ENCODE assay signal across 8 mouse cellular contexts in the genomic region with DNA sequence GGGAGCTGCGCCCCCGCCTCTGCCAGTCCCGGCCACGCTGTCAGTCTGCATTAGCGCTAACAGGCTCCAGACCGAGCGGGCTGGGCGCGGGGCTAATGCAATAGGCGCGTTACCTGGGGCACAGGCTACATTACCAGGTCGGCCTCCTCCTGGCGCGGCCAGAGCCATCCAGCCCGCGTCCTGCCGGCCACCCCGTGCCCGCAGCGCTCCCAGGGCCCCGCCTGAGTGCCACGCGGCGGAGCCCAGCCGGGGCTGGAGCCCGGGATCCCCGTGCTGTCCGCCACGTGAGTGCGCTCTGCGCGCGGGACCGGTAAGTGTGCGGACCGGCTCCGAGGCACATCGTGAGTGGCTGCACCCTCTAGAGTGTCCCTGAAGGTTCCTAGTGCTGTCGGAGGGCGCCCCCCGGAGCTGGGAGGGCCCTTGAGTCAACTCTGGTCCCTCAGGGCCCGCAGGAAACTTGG. TPM values are rescaled to one million over a fixed set of nuclear protein-coding genes. Genes with fewer than 3 reads are reported as not detected.
DNase-seq lines count a peak whose midpoint lies in the region; ATAC-seq and TF ChIP-seq lines count a peak whose summit lies in the region.

No protein-coding gene starts in this region.

- no peak for TF ChIP-seq CTCF in cerebellum, adult 2 months (IDR thresholded peaks at IDR 0.05; ENCODE audit: borderline replicate concordance, insufficient read depth, low read depth, low read length)
- TF ChIP-seq CTCF in E14TG2a.4 (conservative IDR thresholded peaks at IDR 0.05; ENCODE audit: low read length), result no peak

- no peak overlapping the region for H3K27ac ChIP-seq in cerebellum, adult 2 months (ENCODE audit: insufficient read depth, low read length)
- no peak overlapping the region for H3K27ac ChIP-seq in forebrain, embryonic 12.5 days
- H3K27ac ChIP-seq in limb, embryonic 10.5 days, result peak overlapping the region; percentile 61
- no peak overlapping the region for H3K27ac ChIP-seq in stomach, embryonic 15.5 days

- peaks cover 2% of the 10 kb centered on the region; the same call in 1 of the 2 replicates for H3K27me3 ChIP-seq in cerebellum, adult 2 months (ENCODE audit: control insufficient read depth, insufficient read depth, low read length)
- peaks cover 80% of the 10 kb centered on the region for H3K27me3 ChIP-seq in E14TG2a.4 (ENCODE audit: insufficient read depth, low read length)
- peaks cover 67% of the 10 kb centered on the region for H3K27me3 ChIP-seq in forebrain, embryonic 12.5 days
- peaks cover 76% of the 10 kb centered on the region for H3K27me3 ChIP-seq in limb, embryonic 10.5 days (ENCODE audit: low read depth, poor library complexity, severe bottlenecking)
- peaks cover 58% of the 10 kb centered on the region for H3K27me3 ChIP-seq in stomach, embryonic 15.5 days (replicated peaks)

- no peaks in the 10 kb centered on the region for H3K36me3 ChIP-seq in E14TG2a.4 (ENCODE audit: insufficient read depth, low read length)
- no peaks in the 10 kb centered on the region for H3K36me3 ChIP-seq in forebrain, embryonic 12.5 days (replicated peaks)
- no peaks in the 10 kb centered on the region for H3K36me3 ChIP-seq in limb, embryonic 10.5 days
- H3K36me3 ChIP-seq in stomach, embryonic 15.5 days, result no peaks in the 10 kb centered on the region

- H3K9ac ChIP-seq in forebrain, embryonic 12.5 days, result peak overlapping the region; percentile 29; the same call in 1 of the 2 replicates
- no peak overlapping the region for H3K9ac ChIP-seq in stomach, embryonic 15.5 days

- ATAC-seq in forebrain, embryonic 12.5 days (ENCODE audit: low FRiP score), result no peak
- ATAC-seq in stomach, embryonic 15.5 days (ENCODE audit: insufficient read depth, low FRiP score, low read depth), result no peak

- H3K4me3 ChIP-seq in cerebellum, adult 2 months (replicated peaks; ENCODE audit: insufficient read depth, low read depth, low read length), result no peak overlapping the region
- H3K4me3 ChIP-seq in E14TG2a.4 (replicated peaks; ENCODE audit: low read length), result peak overlapping the region; percentile 79
- H3K4me3 ChIP-seq in forebrain, embryonic 12.5 days (replicated peaks), result peak overlapping the region; percentile 42
- peak overlapping the region; percentile 60 for H3K4me3 ChIP-seq in limb, embryonic 10.5 days
- H3K4me3 ChIP-seq in stomach, embryonic 15.5 days (replicated peaks), result peak overlapping the region; percentile 32

- TF ChIP-seq POLR2A in cerebellum, adult 2 months (IDR thresholded peaks at IDR 0.05; ENCODE audit: borderline replicate concordance, insufficient read depth, low read length), result no peak

- under 1% methylated on average over 42 of the region's 42 CpGs for WGBS in cerebellum, adult 2 months
- 1% methylated on average over 42 of the region's 42 CpGs for WGBS in forebrain, embryonic 12.5 days
- WGBS in limb, embryonic 10.5 days, result under 1% methylated on average over 42 of the region's 42 CpGs
- under 1% methylated on average over 42 of the region's 42 CpGs for WGBS in stomach, embryonic 15.5 days

- peak overlapping the region; percentile 66 for H3K4me2 ChIP-seq in forebrain, embryonic 12.5 days
- H3K4me2 ChIP-seq in stomach, embryonic 15.5 days, result peak overlapping the region; percentile 72

- H3K9me3 ChIP-seq in E14TG2a.4 (ENCODE audit: low read length), result no peaks in the 10 kb centered on the region
- no peaks in the 10 kb centered on the region for H3K9me3 ChIP-seq in forebrain, embryonic 12.5 days
- no peaks in the 10 kb centered on the region for H3K9me3 ChIP-seq in limb, embryonic 10.5 days (replicated peaks)
- H3K9me3 ChIP-seq in stomach, embryonic 15.5 days, result no peaks in the 10 kb centered on the region

- peak; percentile 13 to 29 for DNase-seq in cerebellum, postnatal 10 days
- DNase-seq in cerebellum, adult 2 months, result no peak
- DNase-seq in limb, embryonic 10.5 days (ENCODE audit: low spot score), result peak; percentile 56
- no peak for DNase-seq in layer of hippocampus, adult 9-11 months
- no peak for DNase-seq in thymus, postnatal 25 days

- H3K4me1 ChIP-seq in cerebellum, adult 2 months (ENCODE audit: control insufficient read depth, insufficient read depth, low read length), result no peaks in the 10 kb centered on the region; the same call in 1 of the 2 replicates
- H3K4me1 ChIP-seq in E14TG2a.4 (replicated peaks; ENCODE audit: low read depth, low read length), result peaks cover 9% of the 10 kb centered on the region
- peaks cover 14% of the 10 kb centered on the region for H3K4me1 ChIP-seq in forebrain, embryonic 12.5 days
- H3K4me1 ChIP-seq in limb, embryonic 10.5 days, result peaks cover 15% of the 10 kb centered on the region
- H3K4me1 ChIP-seq in stomach, embryonic 15.5 days, result no peaks in the 10 kb centered on the region

RNA-seq across cellular contexts. Expression of a gene that starts 0.6 kb away (rescaled TPM):
- 2.0 and 3.0 TPM in 2 replicates for polyA plus RNA-seq in cerebellum, adult 2 months (2012; rRNA removed)
- 0.03 TPM in 1 of 2 replicates, not detected in the other for polyA plus RNA-seq in forebrain, embryonic 12.5 days (2016; fragmentation: Nextera tagmentation; extraction: Ambion mirVana)
- 0.13 and 0.15 TPM in 2 replicates for polyA plus RNA-seq in limb, embryonic 10.5 days (2016; fragmentation: Nextera tagmentation; extraction: Ambion mirVana)
- 0.27 and 0.77 TPM in 2 replicates for polyA plus RNA-seq in stomach, embryonic 15.5 days (2015; fragmentation: Nextera tagmentation; extraction: Ambion mirVana)

RNA-seq across cellular contexts. Expression of a gene that starts 59.3 kb away (rescaled TPM):
- 0.39 and 0.46 TPM in 2 replicates for polyA plus RNA-seq in cerebellum, adult 2 months (2012; rRNA removed)
- 0.26 TPM in 1 of 2 replicates, not detected in the other for polyA plus RNA-seq in forebrain, embryonic 12.5 days (2016; fragmentation: Nextera tagmentation; extraction: Ambion mirVana)
- polyA plus RNA-seq in limb, embryonic 10.5 days (2016; fragmentation: Nextera tagmentation; extraction: Ambion mirVana), result 0.43 and 0.49 TPM in 2 replicates
- 3.8 and 7.5 TPM in 2 replicates for polyA plus RNA-seq in stomach, embryonic 15.5 days (2015; fragmentation: Nextera tagmentation; extraction: Ambion mirVana)

Comparison
In these comparisons a context has a peak if more than half of its experiments do, and no peak if none do; other contexts are left out.
1. DNase-seq: peak in cerebellum, postnatal 10 days (2 of 2) and limb, embryonic 10.5 days (single experiment); none in cerebellum, adult 2 months (0 of 2), layer of hippocampus, adult 9-11 months (single experiment) and thymus, postnatal 25 days (single experiment).